Mouse (Mus musculus): ENCODE measurements around the gene Gga2. TPM values are rescaled to one million over a fixed set of nuclear protein-coding genes. Genes with fewer than 3 reads are reported as not detected.

The Gga2 gene
- polyA plus RNA-seq, 1 experiment from 2014 or later: 55.5 TPM

- ATAC-seq (replicated peaks; ENCODE audit: low FRiP score, low read depth) (no peak), DNase-seq (ENCODE audit: low spot score) (peak; percentile 78)
- peak; percentile 83 for TF ChIP-seq CTCF (IDR thresholded peaks at IDR 0.05; ENCODE audit: low read depth)
- no peak overlapping the region for H3K27ac ChIP-seq
- H3K4me1 ChIP-seq (replicated peaks; ENCODE audit: insufficient read depth, low read length): no peaks in the 10 kb centered on the region
- H3K27me3 ChIP-seq (ENCODE audit: insufficient read depth, low read length): no peaks in the 10 kb centered on the region
- H3K4me2 ChIP-seq (ENCODE audit: low read length): no peak overlapping the region
- H3K9me3 ChIP-seq (replicated peaks; ENCODE audit: low read length): no peaks in the 10 kb centered on the region
- WGBS: 65% methylated on average over 6 of the region's 6 CpGs
- no peak overlapping the region for H3K4me3 ChIP-seq (replicated peaks; ENCODE audit: low read depth, low read length)
- peaks cover 23% of the 10 kb centered on the region; the same call in 1 of the 2 replicates for H3K36me3 ChIP-seq (ENCODE audit: insufficient read depth, low read length)
- H3K9ac ChIP-seq (ENCODE audit: low read depth, low read length): no peak overlapping the region
Observed at GRCm38 (mm10) chr7:121963883-121964398, 57.1 kb downstream of the Gga2 start.

GRCm38 (mm10) chr7:121962571-121962959 is 58.5 kb downstream of the Gga2 start:
- TF ChIP-seq CTCF (IDR thresholded peaks at IDR 0.05; ENCODE audit: low read depth): no peak
- Histone ChIP-seq H3K4me1 (replicated peaks; ENCODE audit: insufficient read depth, low read length) (no peaks in the 10 kb centered on the region), H3K4me2 (ENCODE audit: low read length) (no peak overlapping the region), H3K27me3 (ENCODE audit: insufficient read depth, low read length) (no peaks in the 10 kb centered on the region), H3K9ac (ENCODE audit: low read depth, low read length) (no peak overlapping the region), H3K4me3 (replicated peaks; ENCODE audit: low read depth, low read length) (no peak overlapping the region), H3K27ac (no peak overlapping the region), H3K9me3 (replicated peaks; ENCODE audit: low read length) (no peaks in the 10 kb centered on the region), H3K36me3 (ENCODE audit: insufficient read depth, low read length) (peaks cover 20% of the 10 kb centered on the region; the same call in 1 of the 2 replicates)
- ATAC-seq (replicated peaks; ENCODE audit: low FRiP score, low read depth): no peak
- DNase-seq (ENCODE audit: low spot score): no peak
- 65% methylated on average over 3 of the region's 3 CpGs for WGBS

DNA sequence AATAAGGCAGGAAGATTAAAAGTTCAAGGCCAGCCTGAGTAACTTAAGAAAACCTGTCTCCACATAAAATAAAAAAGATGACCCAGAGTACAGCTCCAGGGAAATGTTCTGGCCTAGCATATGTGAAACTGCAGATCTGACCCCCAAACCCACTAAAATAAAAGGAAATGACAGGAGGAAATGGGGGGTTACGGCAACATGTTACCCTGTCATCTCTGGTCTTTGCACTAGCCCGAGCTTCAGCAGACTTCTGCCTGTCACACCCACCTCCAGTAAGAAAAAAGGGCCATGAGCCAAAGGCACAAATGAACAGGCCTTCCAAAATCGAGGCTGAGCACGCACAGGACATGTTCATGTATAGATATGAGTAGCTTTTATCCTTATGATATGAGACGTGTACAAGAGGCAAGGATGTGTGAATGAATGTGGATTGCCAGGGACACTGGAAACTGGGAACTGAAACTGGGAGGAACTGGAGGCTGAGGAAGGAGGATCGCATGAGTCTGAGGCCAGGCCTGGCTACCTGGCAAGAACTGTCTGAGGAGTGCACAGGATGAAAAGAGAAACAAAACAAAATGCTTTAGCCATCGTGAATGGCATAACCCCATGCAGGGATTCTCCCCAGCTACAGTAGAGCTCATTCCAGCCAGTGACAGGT is 59.0 kb downstream of the Gga2 start:
- ATAC-seq (replicated peaks; ENCODE audit: low FRiP score, low read depth): no peak
- peaks cover 20% of the 10 kb centered on the region; the same call in 1 of the 2 replicates for H3K36me3 ChIP-seq (ENCODE audit: insufficient read depth, low read length)
- H3K4me1 ChIP-seq (replicated peaks; ENCODE audit: insufficient read depth, low read length): no peaks in the 10 kb centered on the region
- H3K9me3 ChIP-seq (replicated peaks; ENCODE audit: low read length): no peaks in the 10 kb centered on the region
- no peak overlapping the region for H3K27ac ChIP-seq
- no peak overlapping the region for H3K9ac ChIP-seq (ENCODE audit: low read depth, low read length)
- H3K27me3 ChIP-seq (ENCODE audit: insufficient read depth, low read length): no peaks in the 10 kb centered on the region
- no peak overlapping the region for H3K4me3 ChIP-seq (replicated peaks; ENCODE audit: low read depth, low read length)
- TF ChIP-seq CTCF (IDR thresholded peaks at IDR 0.05; ENCODE audit: low read depth): no peak
- no peak for DNase-seq (ENCODE audit: low spot score)
- no peak overlapping the region for H3K4me2 ChIP-seq (ENCODE audit: low read length)
- 74% methylated on average over 7 of the region's 7 CpGs for whole genome bisulfite sequencing

DNA sequence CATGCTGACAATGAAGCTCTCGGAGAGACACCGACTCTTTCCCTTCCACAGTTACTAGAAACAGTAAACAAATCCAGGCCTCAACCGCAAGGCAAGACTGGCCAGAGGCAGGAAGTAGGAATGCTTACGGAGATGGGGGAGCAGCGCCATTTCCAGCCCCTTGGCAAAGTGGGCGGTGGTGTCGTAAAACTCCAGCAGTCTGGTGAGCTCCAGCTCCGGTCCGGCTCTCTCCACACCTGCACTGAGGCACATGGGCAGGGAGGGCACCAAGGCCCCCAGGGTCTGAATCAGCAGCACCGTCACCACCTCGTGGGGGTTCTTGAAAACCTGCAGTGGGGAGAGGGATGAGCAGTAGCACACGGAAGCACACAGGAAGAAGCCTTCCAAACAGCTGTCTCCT is 65.2 kb downstream of the Gga2 start:
- DNase-seq (ENCODE audit: low spot score): no peak
- H3K4me1 ChIP-seq (replicated peaks; ENCODE audit: insufficient read depth, low read length): no peaks in the 10 kb centered on the region
- 53% methylated on average over 12 of the region's 12 CpGs for WGBS

DNA sequence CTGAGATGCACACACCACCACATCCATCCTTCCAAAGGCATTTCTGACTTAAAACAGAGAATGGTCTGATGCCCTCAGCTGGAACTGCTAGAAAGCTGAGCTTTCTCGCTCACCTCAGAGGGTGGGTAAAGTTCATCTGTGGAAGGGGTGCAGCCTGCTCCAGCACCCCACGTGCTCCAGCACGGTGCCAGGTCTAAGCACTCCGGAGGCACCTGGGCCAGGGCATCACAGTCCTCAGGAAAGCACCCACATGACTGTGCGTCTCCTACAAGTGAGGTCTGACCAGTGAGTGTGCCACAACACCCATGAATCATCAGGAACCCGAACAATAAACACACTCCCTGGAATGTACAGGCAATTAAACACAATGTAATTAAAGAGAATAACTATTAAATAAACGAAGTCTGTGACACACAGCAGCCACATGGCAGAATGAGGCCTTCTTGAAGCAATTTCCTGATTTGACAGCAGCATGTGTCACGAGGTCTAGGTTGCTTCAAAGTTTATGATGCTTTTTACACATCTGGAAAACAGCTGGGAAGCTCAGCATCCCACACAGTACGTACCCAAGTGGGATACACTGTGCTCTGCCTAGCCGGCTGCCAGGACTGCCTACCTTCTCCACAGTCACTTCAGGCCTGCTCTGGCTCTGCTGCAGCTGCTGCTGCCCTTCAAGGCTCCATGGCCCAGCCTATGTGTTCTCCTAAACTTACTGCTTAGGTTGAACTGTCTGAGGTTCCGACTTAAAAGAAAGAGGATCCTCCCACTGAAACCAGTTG is 65.9 kb downstream of the Gga2 start:
- no peak; the same call in 1 of the 2 replicates for ATAC-seq (replicated peaks; ENCODE audit: low FRiP score, low read depth)
- Histone ChIP-seq H3K9ac (ENCODE audit: low read depth, low read length) (no peak overlapping the region), H3K27ac (no peak overlapping the region; the same call in 1 of the 2 replicates), H3K27me3 (ENCODE audit: insufficient read depth, low read length) (no peaks in the 10 kb centered on the region), H3K4me2 (ENCODE audit: low read length) (no peak overlapping the region), H3K4me3 (replicated peaks; ENCODE audit: low read depth, low read length) (no peak overlapping the region), H3K36me3 (ENCODE audit: insufficient read depth, low read length) (peaks cover 13% of the 10 kb centered on the region; the same call in 1 of the 2 replicates), H3K4me1 (replicated peaks; ENCODE audit: insufficient read depth, low read length) (no peaks in the 10 kb centered on the region), H3K9me3 (replicated peaks; ENCODE audit: low read length) (no peaks in the 10 kb centered on the region)
- 47% methylated on average over 11 of the region's 11 CpGs for WGBS
- TF ChIP-seq CTCF (IDR thresholded peaks at IDR 0.05; ENCODE audit: low read depth): no peak
- no peak for DNase-seq (ENCODE audit: low spot score)

More for the DNA sequence above, 65.2 kb downstream of the Gga2 start:
- H3K4me2 ChIP-seq (ENCODE audit: low read length): no peak overlapping the region
- no peaks in the 10 kb centered on the region for H3K27me3 ChIP-seq (ENCODE audit: insufficient read depth, low read length)
- 0 out of 2 replicates have a peak, but pooled peaks have one; percentile 25 for ATAC-seq (replicated peaks; ENCODE audit: low FRiP score, low read depth)
- H3K9ac ChIP-seq (ENCODE audit: low read depth, low read length): no peak overlapping the region
- no peak overlapping the region for H3K4me3 ChIP-seq (replicated peaks; ENCODE audit: low read depth, low read length)
- H3K36me3 ChIP-seq (ENCODE audit: insufficient read depth, low read length): peaks cover 7% of the 10 kb centered on the region; the same call in 1 of the 2 replicates
- H3K27ac ChIP-seq: no peak overlapping the region
- no peaks in the 10 kb centered on the region for H3K9me3 ChIP-seq (replicated peaks; ENCODE audit: low read length)
- no peak for TF ChIP-seq CTCF (IDR thresholded peaks at IDR 0.05; ENCODE audit: low read depth)

- DNase-seq (ENCODE audit: low spot score): no peak
- Histone ChIP-seq H3K36me3 (ENCODE audit: insufficient read depth, low read length) (peaks cover 18% of the 10 kb centered on the region), H3K27me3 (ENCODE audit: insufficient read depth, low read length) (no peaks in the 10 kb centered on the region), H3K9ac (ENCODE audit: low read depth, low read length) (no peak overlapping the region), H3K4me2 (ENCODE audit: low read length) (no peak overlapping the region), H3K9me3 (replicated peaks; ENCODE audit: low read length) (no peaks in the 10 kb centered on the region), H3K27ac (no peak overlapping the region), H3K4me3 (replicated peaks; ENCODE audit: low read depth, low read length) (no peak overlapping the region), H3K4me1 (replicated peaks; ENCODE audit: insufficient read depth, low read length) (no peaks in the 10 kb centered on the region)
- 60% methylated on average over 4 of the region's 4 CpGs for WGBS
- no peak for ATAC-seq (replicated peaks; ENCODE audit: low FRiP score, low read depth)
- TF ChIP-seq CTCF (IDR thresholded peaks at IDR 0.05; ENCODE audit: low read depth): no peak
Observed at GRCm38 (mm10) chr7:121947513-121947912, 73.5 kb downstream of the Gga2 start.

Measured in kidney, postnatal 0 days (tissue).